Mouse (Mus musculus): ENCODE results near the gene Mb. TPM values are rescaled to one million over a fixed set of nuclear protein-coding genes. Genes with fewer than 3 reads are reported as not detected.

Mb gene
- total and polyA plus RNA-seq, 3 experiments: not detected

- no peak for TF ChIP-seq POLR2AphosphoS5 (IDR thresholded peaks at IDR 0.05; ENCODE audit: borderline replicate concordance, low read depth, low read length)
Observed at GRCm38 (mm10) chr15:77003173-77003867, 47.1 kb downstream of the Mb start (continued).

- TF ChIP-seq SMC3 (IDR thresholded peaks at IDR 0.05; ENCODE audit: low read depth, low read length): no peak
- TF ChIP-seq POLR2AphosphoS5 (IDR thresholded peaks at IDR 0.05; ENCODE audit: borderline replicate concordance, low read depth, low read length): no peak
- no peak for TF ChIP-seq CTCF (IDR thresholded peaks at IDR 0.05 in 2 of 3, conservative IDR thresholded peaks at IDR 0.05 in 1 of 3; ENCODE audit: control insufficient read depth in 1 of 3, insufficient read depth in 1 of 3, low read depth in 2 of 3, low read length in 3 of 3, poor library complexity in 1 of 3, severe bottlenecking in 1 of 3)
- TF ChIP-seq UBTF (IDR thresholded peaks at IDR 0.05; ENCODE audit: borderline replicate concordance, insufficient read depth, low read depth, low read length): no peak
- TF ChIP-seq MYB (IDR thresholded peaks at IDR 0.05; ENCODE audit: low read depth, low read length): no peak
- TF ChIP-seq EP300 (IDR thresholded peaks at IDR 0.05; ENCODE audit: low read depth in 1 of 2, low read length in 2 of 2): no peak
- TF ChIP-seq RAD21 (IDR thresholded peaks at IDR 0.05; ENCODE audit: low read depth, low read length): no peak
- TF ChIP-seq MAZ (IDR thresholded peaks at IDR 0.05; ENCODE audit: low read depth, low read length): no peak
- no peak for TF ChIP-seq MEF2A (IDR thresholded peaks at IDR 0.05; ENCODE audit: extremely low read depth, insufficient replicate concordance, low read depth, low read length, poor library complexity, severe bottlenecking)
- no peak for TF ChIP-seq GATA1 (IDR thresholded peaks at IDR 0.05; ENCODE audit: low read depth, low read length)
- no peak for TF ChIP-seq MAFK (IDR thresholded peaks at IDR 0.05; ENCODE audit: borderline replicate concordance, low read depth, low read length)
- no peak for TF ChIP-seq ETS1 (IDR thresholded peaks at IDR 0.05; ENCODE audit: low read depth, low read length)
- TF ChIP-seq POLR2AphosphoS2 (IDR thresholded peaks at IDR 0.05; ENCODE audit: low read length): no peak
- no peaks in the 10 kb centered on the region for H3K4me1 ChIP-seq (ENCODE audit: control insufficient read depth in 1 of 2, insufficient read depth in 2 of 2, low read length in 2 of 2)
- no peak for DNase-seq (ENCODE audit: low read depth, low spot score)
- peaks cover 6 to 8% of the 10 kb centered on the region in 2 experiments; a peak in 2 of 4 replicates for H3K27me3 ChIP-seq (ENCODE audit: control insufficient read depth in 1 of 2, insufficient read depth in 2 of 2, low read length in 2 of 2)
- no peaks in the 10 kb centered on the region for H3K79me2 ChIP-seq (ENCODE audit: control insufficient read depth, insufficient read depth, low read length, poor library complexity)
- H3K27ac ChIP-seq (ENCODE audit: control insufficient read depth, low read depth, low read length): no peak overlapping the region
- no peak overlapping the region for H3K4me3 ChIP-seq (ENCODE audit: control insufficient read depth in 1 of 2, insufficient read depth in 1 of 2, low read depth in 2 of 2, low read length in 2 of 2)
- H3K9me3 ChIP-seq (replicated peaks; ENCODE audit: insufficient read depth, low read length): no peaks in the 10 kb centered on the region
- no peak overlapping the region for H3K9ac ChIP-seq (ENCODE audit: control insufficient read depth, low read depth, low read length, poor library complexity, severe bottlenecking)
- no peaks in the 10 kb centered on the region for H3K36me3 ChIP-seq (ENCODE audit: control insufficient read depth in 1 of 2, insufficient read depth in 2 of 2, low read length in 2 of 2)
Observed at GRCm38 (mm10) chr15:76998878-76999588, 51.4 kb downstream of the Mb start.

GRCm38 (mm10) chr15:76998048-76998447, 52.4 kb downstream of the Mb start:
- no peak overlapping the region for H3K27ac ChIP-seq (ENCODE audit: control insufficient read depth, low read depth, low read length)
- no peak overlapping the region for H3K4me3 ChIP-seq (ENCODE audit: control insufficient read depth in 1 of 2, insufficient read depth in 1 of 2, low read depth in 2 of 2, low read length in 2 of 2)
- peaks cover 6 to 8% of the 10 kb centered on the region in 2 experiments; a peak in 2 of 4 replicates for H3K27me3 ChIP-seq (ENCODE audit: control insufficient read depth in 1 of 2, insufficient read depth in 2 of 2, low read length in 2 of 2)
- no peaks in the 10 kb centered on the region for H3K79me2 ChIP-seq (ENCODE audit: control insufficient read depth, insufficient read depth, low read length, poor library complexity)
- H3K4me1 ChIP-seq (ENCODE audit: control insufficient read depth in 1 of 2, insufficient read depth in 2 of 2, low read length in 2 of 2): no peaks in the 10 kb centered on the region
- no peak for DNase-seq (ENCODE audit: low read depth, low spot score)
- H3K9ac ChIP-seq (ENCODE audit: control insufficient read depth, low read depth, low read length, poor library complexity, severe bottlenecking): no peak overlapping the region
- TF ChIP-seq MAX (IDR thresholded peaks at IDR 0.05; ENCODE audit: low read length) (no peak), SMC3 (IDR thresholded peaks at IDR 0.05; ENCODE audit: low read depth, low read length) (no peak), CTCF (IDR thresholded peaks at IDR 0.05 in 2 of 3, conservative IDR thresholded peaks at IDR 0.05 in 1 of 3; ENCODE audit: control insufficient read depth in 1 of 3, insufficient read depth in 1 of 3, low read depth in 2 of 3, low read length in 3 of 3, poor library complexity in 1 of 3, severe bottlenecking in 1 of 3) (no peak), ZC3H11A (IDR thresholded peaks at IDR 0.05; ENCODE audit: low read depth, low read length) (no peak), MXI1 (IDR thresholded peaks at IDR 0.05; ENCODE audit: low read depth, low read length) (no peak), JUND (IDR thresholded peaks at IDR 0.05; ENCODE audit: low read depth, low read length) (no peak), MYC (IDR thresholded peaks at IDR 0.05; ENCODE audit: low read depth, low read length) (no peak), UBTF (IDR thresholded peaks at IDR 0.05; ENCODE audit: borderline replicate concordance, insufficient read depth, low read depth, low read length) (no peak), E2F4 (IDR thresholded peaks at IDR 0.05; ENCODE audit: borderline replicate concordance, low read depth, low read length) (no peak), POLR2A (IDR thresholded peaks at IDR 0.05; ENCODE audit: control insufficient read depth in 1 of 2, insufficient read depth in 1 of 2, low read depth in 1 of 2, low read length in 2 of 2, poor library complexity in 1 of 2) (no peak), RAD21 (IDR thresholded peaks at IDR 0.05; ENCODE audit: low read depth, low read length) (no peak), RCOR1 (IDR thresholded peaks at IDR 0.05; ENCODE audit: low read depth, low read length) (no peak), ZKSCAN1 (IDR thresholded peaks at IDR 0.05; ENCODE audit: low read depth, low read length) (no peak), USF1 (IDR thresholded peaks at IDR 0.05; ENCODE audit: low read depth, low read length) (no peak)
- H3K9me3 ChIP-seq (replicated peaks; ENCODE audit: insufficient read depth, low read length): no peaks in the 10 kb centered on the region
- no peaks in the 10 kb centered on the region for H3K36me3 ChIP-seq (ENCODE audit: control insufficient read depth in 1 of 2, insufficient read depth in 2 of 2, low read length in 2 of 2)
